Mouse (Mus musculus): ENCODE measurements around the gene Fbxw8. TPM values are rescaled to one million over a fixed set of nuclear protein-coding genes. Genes with fewer than 3 reads are reported as not detected.

Gene Fbxw8
- total and polyA plus RNA-seq, 2 experiments: 15.9 to 31.7 TPM

DNA sequence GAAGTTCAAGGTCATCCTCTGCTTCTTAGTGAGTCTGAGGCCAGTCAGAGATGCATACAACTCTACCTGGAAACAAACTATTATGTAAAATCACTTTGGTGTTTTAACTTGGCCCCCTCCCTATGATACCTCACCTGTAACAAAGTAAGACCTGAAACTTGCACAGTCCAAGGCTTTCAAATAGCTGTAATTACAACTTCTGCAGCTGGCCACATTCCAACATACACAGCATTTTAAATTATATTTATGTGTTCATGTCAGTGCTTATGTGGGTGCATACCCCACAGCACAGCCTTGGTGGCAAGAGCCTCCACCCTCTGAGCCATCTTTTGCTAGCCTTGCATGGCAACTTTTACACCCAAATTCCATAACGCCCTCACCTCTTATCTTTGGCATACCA is 120.6 kb downstream of the Fbxw8 start:
- 0 out of 2 replicates have a peak, but pooled peaks cover 2% of the 10 kb centered on the region for H3K27me3 ChIP-seq (ENCODE audit: control insufficient read depth, insufficient read depth, low read length)
- DNase-seq (ENCODE audit: extremely low read depth, low read depth, low spot score): no peak
- H3K79me2 ChIP-seq (ENCODE audit: control insufficient read depth, insufficient read depth, low read length): no peaks in the 10 kb centered on the region
- no peak overlapping the region for H3K27ac ChIP-seq (replicated peaks; ENCODE audit: insufficient read depth, low read depth, low read length)
- no peak overlapping the region for H3K4me3 ChIP-seq (ENCODE audit: insufficient read depth, low read depth, low read length)
- no peak overlapping the region for H3K9ac ChIP-seq (ENCODE audit: low read depth, low read length)
- no peak for TF ChIP-seq CTCF (IDR thresholded peaks at IDR 0.05; ENCODE audit: low read depth, low read length)
- no peak for TF ChIP-seq POLR2A (IDR thresholded peaks at IDR 0.05; ENCODE audit: extremely low read depth, insufficient read depth, low read length)
- no peaks in the 10 kb centered on the region for H3K36me3 ChIP-seq (ENCODE audit: control insufficient read depth, insufficient read depth, low read length)
- WGBS: 94% methylated on average over 1 of the region's 1 CpGs
- H3K4me1 ChIP-seq (ENCODE audit: control insufficient read depth, insufficient read depth, low read length): no peaks in the 10 kb centered on the region

DNA sequence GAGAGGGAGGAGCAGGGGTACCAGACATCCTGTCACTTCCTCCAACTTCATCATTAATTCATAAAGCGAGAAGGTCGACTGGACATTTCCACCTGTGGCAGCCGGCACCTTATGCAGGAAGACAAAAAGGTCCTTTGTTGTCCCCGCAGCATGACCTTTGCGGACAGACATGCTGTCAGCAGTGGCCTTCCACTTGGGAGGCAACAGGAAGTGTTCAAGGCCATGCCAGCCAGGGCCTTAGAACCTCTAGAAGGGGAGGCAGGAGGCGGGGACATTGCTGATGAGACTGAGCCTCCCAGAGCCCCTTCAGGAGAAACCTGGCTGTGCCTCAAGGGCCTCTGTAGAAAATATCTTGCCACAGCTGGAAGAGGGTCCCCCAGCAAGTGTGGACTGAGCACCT is 121.5 kb downstream of the Fbxw8 start:
- no peak for DNase-seq (ENCODE audit: extremely low read depth, low read depth, low spot score)
- H3K9ac ChIP-seq (ENCODE audit: low read depth, low read length): no peak overlapping the region
- no peak overlapping the region for H3K4me3 ChIP-seq (ENCODE audit: insufficient read depth, low read depth, low read length)
- no peaks in the 10 kb centered on the region for H3K79me2 ChIP-seq (ENCODE audit: control insufficient read depth, insufficient read depth, low read length)
- 59% methylated on average over 6 of the region's 6 CpGs for WGBS
- no peaks in the 10 kb centered on the region for H3K36me3 ChIP-seq (ENCODE audit: control insufficient read depth, insufficient read depth, low read length)
- peaks cover 5% of the 10 kb centered on the region for H3K27me3 ChIP-seq (ENCODE audit: control insufficient read depth, insufficient read depth, low read length)
- H3K4me1 ChIP-seq (ENCODE audit: control insufficient read depth, insufficient read depth, low read length): peaks cover 4% of the 10 kb centered on the region; the same call in 1 of the 2 replicates
- H3K27ac ChIP-seq (replicated peaks; ENCODE audit: insufficient read depth, low read depth, low read length): no peak overlapping the region
- no peak for TF ChIP-seq CTCF (IDR thresholded peaks at IDR 0.05; ENCODE audit: low read depth, low read length)
- no peak for TF ChIP-seq POLR2A (IDR thresholded peaks at IDR 0.05; ENCODE audit: extremely low read depth, insufficient read depth, low read length)

DNA sequence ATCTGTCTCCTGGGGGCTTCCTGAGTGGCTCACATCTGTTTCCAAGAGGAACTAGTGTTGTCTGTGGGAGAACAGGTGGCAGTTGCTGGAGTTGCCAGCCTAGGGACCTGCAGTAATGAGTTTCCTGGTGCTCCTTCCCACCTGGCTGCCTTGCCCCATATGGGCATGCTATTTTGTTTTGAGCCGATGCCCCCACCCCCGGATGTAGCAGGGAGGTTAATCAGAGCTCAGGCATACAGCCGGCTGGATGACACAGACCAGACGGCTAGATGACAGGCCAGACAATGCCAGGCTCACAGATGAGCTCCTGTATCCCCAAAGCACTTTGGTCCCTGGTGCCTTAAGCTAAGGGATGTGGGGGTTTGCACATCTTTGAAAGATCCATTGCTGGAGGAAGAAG is 121.9 kb downstream of the Fbxw8 start:
- Histone ChIP-seq H3K27ac (replicated peaks; ENCODE audit: insufficient read depth, low read depth, low read length) (no peak overlapping the region), H3K9ac (ENCODE audit: low read depth, low read length) (no peak overlapping the region), H3K27me3 (ENCODE audit: control insufficient read depth, insufficient read depth, low read length) (peaks cover 7% of the 10 kb centered on the region), H3K79me2 (ENCODE audit: control insufficient read depth, insufficient read depth, low read length) (no peaks in the 10 kb centered on the region), H3K4me3 (ENCODE audit: insufficient read depth, low read depth, low read length) (no peak overlapping the region), H3K36me3 (ENCODE audit: control insufficient read depth, insufficient read depth, low read length) (no peaks in the 10 kb centered on the region), H3K4me1 (ENCODE audit: control insufficient read depth, insufficient read depth, low read length) (peaks cover 4% of the 10 kb centered on the region; the same call in 1 of the 2 replicates)
- TF ChIP-seq CTCF (IDR thresholded peaks at IDR 0.05; ENCODE audit: low read depth, low read length): no peak
- TF ChIP-seq POLR2A (IDR thresholded peaks at IDR 0.05; ENCODE audit: extremely low read depth, insufficient read depth, low read length): no peak
- no peak for DNase-seq (ENCODE audit: extremely low read depth, low read depth, low spot score)
- 59% methylated on average over 4 of the region's 4 CpGs for WGBS

DNA sequence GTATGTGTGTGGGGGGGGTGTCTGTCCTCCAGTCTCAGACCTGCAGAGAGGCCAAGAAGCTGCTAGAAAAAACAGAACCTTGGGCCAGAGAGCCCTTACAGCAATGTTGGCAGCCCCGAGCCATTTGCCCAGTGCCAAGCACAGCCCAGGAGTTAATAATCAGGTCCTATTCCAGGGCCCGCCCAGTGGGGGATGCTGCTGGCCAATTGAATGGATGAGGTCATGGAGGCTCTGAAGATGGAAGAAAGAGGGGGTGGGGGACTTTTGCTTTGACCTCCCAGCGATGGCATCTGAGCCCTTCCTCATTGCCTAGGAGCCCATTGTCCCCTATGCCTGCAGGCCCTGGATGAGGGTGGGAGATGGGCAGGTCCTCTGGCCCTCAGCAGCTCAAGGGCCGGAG is 123.8 kb downstream of the Fbxw8 start:
- WGBS: 71% methylated on average over 4 of the region's 4 CpGs
- H3K4me1 ChIP-seq (ENCODE audit: control insufficient read depth, insufficient read depth, low read length): peaks cover 4% of the 10 kb centered on the region; the same call in 1 of the 2 replicates
- H3K4me3 ChIP-seq (ENCODE audit: insufficient read depth, low read depth, low read length): no peak overlapping the region
- no peaks in the 10 kb centered on the region for H3K79me2 ChIP-seq (ENCODE audit: control insufficient read depth, insufficient read depth, low read length)
- no peak overlapping the region for H3K27ac ChIP-seq (replicated peaks; ENCODE audit: insufficient read depth, low read depth, low read length)
- H3K36me3 ChIP-seq (ENCODE audit: control insufficient read depth, insufficient read depth, low read length): no peaks in the 10 kb centered on the region
- H3K27me3 ChIP-seq (ENCODE audit: control insufficient read depth, insufficient read depth, low read length): peaks cover 21% of the 10 kb centered on the region
- no peak for DNase-seq (ENCODE audit: extremely low read depth, low read depth, low spot score)
- TF ChIP-seq POLR2A (IDR thresholded peaks at IDR 0.05; ENCODE audit: extremely low read depth, insufficient read depth, low read length): no peak
- no peak for TF ChIP-seq CTCF (IDR thresholded peaks at IDR 0.05; ENCODE audit: low read depth, low read length)
- no peak overlapping the region for H3K9ac ChIP-seq (ENCODE audit: low read depth, low read length)

DNA sequence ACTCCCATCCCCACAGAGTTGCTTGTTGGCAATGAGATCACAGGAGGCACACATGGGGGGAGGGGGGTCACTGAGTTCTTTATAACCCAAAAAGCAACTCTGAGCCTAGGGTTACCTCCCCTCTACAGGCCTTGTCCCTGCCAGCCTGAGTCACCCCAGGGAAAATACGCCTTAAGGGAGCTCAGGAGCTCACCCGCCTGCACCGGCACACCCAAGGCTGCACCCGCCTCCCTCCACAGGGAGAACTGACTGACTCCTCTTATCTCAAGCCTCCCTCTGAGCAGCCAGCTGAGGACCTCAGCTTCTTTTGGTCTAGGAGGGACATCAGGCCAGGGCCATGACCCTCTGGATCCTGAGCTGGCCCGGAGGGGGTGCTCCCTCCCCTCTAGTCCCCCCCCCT is 124.2 kb downstream of the Fbxw8 start:
- Histone ChIP-seq H3K36me3 (ENCODE audit: control insufficient read depth, insufficient read depth, low read length) (no peaks in the 10 kb centered on the region), H3K4me1 (ENCODE audit: control insufficient read depth, insufficient read depth, low read length) (peaks cover 4% of the 10 kb centered on the region; the same call in 1 of the 2 replicates), H3K79me2 (ENCODE audit: control insufficient read depth, insufficient read depth, low read length) (no peaks in the 10 kb centered on the region), H3K4me3 (ENCODE audit: insufficient read depth, low read depth, low read length) (no peak overlapping the region), H3K27me3 (ENCODE audit: control insufficient read depth, insufficient read depth, low read length) (peaks cover 22% of the 10 kb centered on the region), H3K9ac (ENCODE audit: low read depth, low read length) (no peak overlapping the region), H3K27ac (replicated peaks; ENCODE audit: insufficient read depth, low read depth, low read length) (no peak overlapping the region)
- TF ChIP-seq POLR2A (IDR thresholded peaks at IDR 0.05; ENCODE audit: extremely low read depth, insufficient read depth, low read length) (no peak), CTCF (IDR thresholded peaks at IDR 0.05; ENCODE audit: low read depth, low read length) (no peak)
- WGBS: 66% methylated on average over 5 of the region's 5 CpGs
- no peak for DNase-seq (ENCODE audit: extremely low read depth, low read depth, low spot score)

DNA sequence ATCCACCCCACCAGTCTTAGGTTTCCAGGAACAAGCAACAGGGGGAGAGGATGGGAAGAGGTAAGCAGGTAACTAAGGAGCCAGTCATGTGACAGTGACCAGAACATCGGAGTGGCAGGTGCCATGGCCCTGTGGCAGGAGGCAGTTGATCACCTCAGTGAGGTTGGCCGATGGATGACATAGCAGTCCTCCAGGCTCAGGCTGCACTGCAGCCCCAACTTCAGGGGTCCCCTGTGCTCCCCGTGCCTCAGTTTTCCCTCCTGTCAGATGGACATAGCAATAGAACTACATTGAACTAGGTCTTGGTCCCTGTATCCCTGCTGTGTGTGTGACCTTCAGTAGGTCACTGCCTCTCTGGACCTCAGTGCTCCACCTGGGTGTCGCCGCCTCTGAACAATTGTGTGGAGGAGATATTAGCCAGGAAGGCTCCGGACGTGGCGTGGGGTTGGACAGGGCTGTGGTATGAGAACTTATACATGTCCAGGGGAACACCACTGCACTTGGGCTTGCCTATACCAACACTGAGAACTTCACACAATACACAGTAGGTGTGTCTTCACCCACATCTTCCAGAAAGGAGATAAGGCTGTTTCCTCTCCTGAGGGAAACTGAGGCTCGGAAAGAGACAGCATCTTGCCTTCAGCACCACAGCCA is 125.1 kb downstream of the Fbxw8 start:
- H3K27me3 ChIP-seq (ENCODE audit: control insufficient read depth, insufficient read depth, low read length): peaks cover 24% of the 10 kb centered on the region
- H3K9ac ChIP-seq (ENCODE audit: low read depth, low read length): no peak overlapping the region
- no peak for DNase-seq (ENCODE audit: extremely low read depth, low read depth, low spot score)
- H3K36me3 ChIP-seq (ENCODE audit: control insufficient read depth, insufficient read depth, low read length): no peaks in the 10 kb centered on the region
- no peak for TF ChIP-seq POLR2A (IDR thresholded peaks at IDR 0.05; ENCODE audit: extremely low read depth, insufficient read depth, low read length)
- no peak for TF ChIP-seq CTCF (IDR thresholded peaks at IDR 0.05; ENCODE audit: low read depth, low read length)
- H3K4me1 ChIP-seq (ENCODE audit: control insufficient read depth, insufficient read depth, low read length): peaks cover 4% of the 10 kb centered on the region; the same call in 1 of the 2 replicates
- 88% methylated on average over 9 of the region's 9 CpGs for WGBS
- H3K27ac ChIP-seq (replicated peaks; ENCODE audit: insufficient read depth, low read depth, low read length): no peak overlapping the region
- no peaks in the 10 kb centered on the region for H3K79me2 ChIP-seq (ENCODE audit: control insufficient read depth, insufficient read depth, low read length)
- H3K4me3 ChIP-seq (ENCODE audit: insufficient read depth, low read depth, low read length): no peak overlapping the region
